Mouse (Mus musculus) liver, embryonic 12.5 days (tissue): ENCODE data around the gene Sema4c. TPM values are rescaled to one million over a fixed set of nuclear protein-coding genes. Genes with fewer than 3 reads are reported as not detected.

ENCODE experiments used
- ATAC-seq: fragments of 200-750 bp; cut with Nextera tagmentation; 2 replicates; pipeline ENCODE4 v1.8.0; 2017; ENCODE audit warnings: moderate number of reproducible peaks, mild to moderate bottlenecking, moderate library complexity
- H3K27ac ChIP-seq: fragments of 300-500 bp; sonication (generic); 2 replicates; pipeline ENCODE4 v1.5.1; 2016; ENCODE audit warnings: mild to moderate bottlenecking
- H3K27me3 ChIP-seq: fragments of 300-500 bp; sonication (generic); replicated peaks from 2 replicates; pipeline ENCODE4 v1.6.1; 2016; ENCODE audit warnings: mild to moderate bottlenecking, moderate library complexity
- H3K36me3 ChIP-seq: fragments of 300-500 bp; sonication (generic); 2 replicates; pipeline ENCODE4 v1.6.1; 2016; ENCODE audit warnings: mild to moderate bottlenecking, moderate library complexity
- H3K4me1 ChIP-seq: fragments of 300-500 bp; sonication (generic); 2 replicates; pipeline ENCODE4 v1.6.1; 2016
- H3K4me2 ChIP-seq: fragments of 300-500 bp; sonication (generic); 2 replicates; pipeline ENCODE4 v1.6.1; 2016; ENCODE audit warnings: mild to moderate bottlenecking, moderate library complexity
- H3K4me3 ChIP-seq: fragments of 300-500 bp; sonication (generic); 2 replicates; pipeline ENCODE4 v1.5.1; 2016; ENCODE audit warnings: mild to moderate bottlenecking, moderate library complexity
- H3K9ac ChIP-seq: fragments of 300-500 bp; sonication (generic); 2 replicates; pipeline ENCODE4 v1.6.1; 2016; ENCODE audit warnings: mild to moderate bottlenecking, moderate library complexity
- H3K9me3 ChIP-seq: fragments of 300-500 bp; sonication (generic); replicated peaks from 2 replicates; pipeline ENCODE4 v1.6.1; 2016; ENCODE audit warnings: mild to moderate bottlenecking, moderate library complexity
- WGBS: fragments of 180-500 bp; shearing (Covaris S2); methylation state at CpG from one replicate; pipeline ENCODE4 v1.1.7; 2016; ENCODE audit not compliant: insufficient replicate concordance; 5-methylcytosine and 5-hydroxymethylcytosine counted together
- polyA plus RNA-seq: library from polyadenylated mRNA; unstranded; fragments of >200 nt; fragmentation: Nextera tagmentation; extraction: Ambion mirVana; gene quantifications from 2 replicates; pipeline ENCODE4 v1.2.1, GENCODE M21; 2016

The Sema4c gene
- polyA plus RNA-seq, 1 experiment from 2014 or later, result 3.9 TPM

DNA sequence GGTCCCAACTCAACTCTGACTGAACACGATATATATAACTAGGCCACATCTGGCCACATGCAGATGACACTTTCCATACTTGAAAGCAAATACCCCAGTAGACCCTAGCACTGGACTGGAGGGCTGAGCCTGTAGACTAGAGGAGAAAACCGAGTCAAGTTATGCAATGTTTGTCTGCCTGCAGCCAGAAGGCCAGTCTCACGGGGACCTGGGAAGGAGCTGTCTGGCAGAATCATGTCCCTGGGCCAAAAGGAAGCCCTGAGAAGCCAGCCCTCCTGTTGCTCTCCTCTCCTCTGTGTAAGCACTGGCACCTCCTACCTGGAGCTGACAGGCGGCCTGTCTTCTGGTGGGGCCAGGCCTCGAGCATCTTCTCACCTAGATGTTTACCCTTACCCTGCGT lies 17.2 kb upstream of the Sema4c start:
- Histone ChIP-seq H3K9me3 (no peaks in the 10 kb centered on the region), H3K9ac (no peak overlapping the region), H3K4me1 (peaks cover 44% of the 10 kb centered on the region), H3K27me3 (peaks cover 13% of the 10 kb centered on the region; the same call in 1 of the 2 replicates), H3K27ac (no peak overlapping the region), H3K36me3 (no peaks in the 10 kb centered on the region), H3K4me3 (no peak overlapping the region), H3K4me2 (no peak overlapping the region)
- ATAC-seq, result no peak
- 55% methylated on average over 6 of the region's 6 CpGs for WGBS

DNA sequence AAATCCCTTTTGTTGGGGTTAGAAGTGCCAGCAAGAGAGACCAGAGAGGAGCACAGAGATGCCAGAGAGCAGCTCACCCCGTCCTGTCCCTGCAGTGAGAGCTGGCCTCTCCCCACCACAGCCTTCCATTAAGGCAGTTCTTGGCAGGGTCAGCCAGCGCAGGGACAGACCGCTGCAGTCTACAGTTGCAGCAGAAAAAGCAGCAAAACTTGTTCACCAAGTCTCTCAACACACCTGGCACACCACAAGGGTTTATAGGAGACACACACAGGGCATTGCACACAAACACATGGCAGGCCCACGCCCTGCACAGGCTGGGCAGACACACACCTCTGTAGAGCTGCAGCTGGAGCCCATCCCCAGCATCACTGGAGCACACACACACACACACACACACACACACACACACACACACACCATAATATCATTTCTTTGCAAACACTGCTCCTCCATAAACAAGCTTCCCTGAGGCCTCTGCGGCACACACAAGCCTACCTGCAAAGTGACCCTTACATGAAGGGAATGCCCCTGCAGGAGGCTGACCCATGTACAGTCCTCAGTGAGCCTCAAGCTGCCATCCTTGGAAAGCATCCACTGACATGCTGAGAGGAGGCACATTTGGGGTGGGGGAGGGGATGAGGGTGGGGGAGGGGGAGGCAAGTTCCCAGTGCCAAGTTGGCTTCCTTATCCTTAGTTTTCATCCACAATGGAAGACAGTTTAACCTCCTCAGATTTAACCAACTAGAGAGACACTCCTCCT lies 16.2 kb upstream of the Sema4c start:
- Histone ChIP-seq H3K4me2 (no peak overlapping the region), H3K4me1 (peaks cover 39% of the 10 kb centered on the region), H3K9ac (no peak overlapping the region), H3K27ac (no peak overlapping the region), H3K27me3 (peaks cover 22% of the 10 kb centered on the region; the same call in 1 of the 2 replicates), H3K4me3 (no peak overlapping the region), H3K36me3 (no peaks in the 10 kb centered on the region), H3K9me3 (no peaks in the 10 kb centered on the region)
- WGBS, result 79% methylated on average over 5 of the region's 5 CpGs
- no peak for ATAC-seq

DNA sequence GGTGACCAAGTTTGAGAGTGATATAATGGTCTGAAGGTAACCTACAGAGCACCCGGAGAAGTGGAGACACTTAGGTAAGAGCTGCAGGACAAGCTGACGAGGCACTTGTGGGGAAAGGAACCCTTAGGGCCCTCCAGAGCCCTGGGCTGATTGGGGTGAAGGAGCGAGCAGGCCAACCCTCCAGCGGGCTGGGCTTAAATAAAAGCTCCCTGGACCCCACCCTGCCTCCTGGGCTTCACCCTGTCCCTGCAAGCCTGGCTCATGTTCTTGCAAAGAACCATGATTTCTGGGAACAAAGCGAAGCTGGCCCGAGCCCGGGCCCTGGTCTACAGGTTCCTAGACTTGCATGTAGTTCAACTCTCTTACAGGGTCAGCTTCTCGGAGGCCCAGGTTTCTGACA lies 15.4 kb upstream of the Sema4c start:
- 68% methylated on average over 8 of the region's 8 CpGs for WGBS
- ATAC-seq, result no peak
- no peak overlapping the region for H3K9ac ChIP-seq

DNA sequence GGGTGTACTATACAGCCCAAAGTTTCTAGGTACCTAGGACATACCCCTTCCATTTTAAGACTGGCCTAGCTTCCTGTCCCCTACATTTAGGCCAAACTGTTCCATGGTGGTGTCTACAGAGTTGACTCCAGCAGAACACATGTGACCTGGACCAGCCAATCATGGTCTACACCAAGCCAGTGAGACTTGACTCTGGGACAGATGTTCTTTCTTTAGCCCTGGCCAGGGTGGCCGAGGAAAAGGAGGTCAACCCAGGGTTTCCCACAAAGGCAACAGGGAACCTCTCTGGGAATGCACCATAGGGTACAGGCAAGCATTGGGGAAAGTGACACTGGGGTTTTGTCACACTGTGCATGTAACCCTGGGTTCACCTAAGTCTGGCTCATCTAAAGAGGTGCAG lies 14.6 kb upstream of the Sema4c start:
- Histone ChIP-seq H3K9ac (no peak overlapping the region), H3K27ac (no peak overlapping the region), H3K36me3 (no peaks in the 10 kb centered on the region), H3K4me1 (peaks cover 39% of the 10 kb centered on the region), H3K9me3 (no peaks in the 10 kb centered on the region), H3K4me3 (no peak overlapping the region), H3K4me2 (no peak overlapping the region), H3K27me3 (peaks cover 22% of the 10 kb centered on the region; the same call in 1 of the 2 replicates)
- WGBS, result 55% methylated on average over 1 of the region's 1 CpGs
- no peak for ATAC-seq

More for the DNA sequence above, 15.4 kb upstream of the Sema4c start:
- H3K36me3 ChIP-seq, result no peaks in the 10 kb centered on the region
- H3K4me3 ChIP-seq, result no peak overlapping the region
- no peak overlapping the region for H3K4me2 ChIP-seq
- H3K4me1 ChIP-seq, result peaks cover 39% of the 10 kb centered on the region
- peaks cover 22% of the 10 kb centered on the region; the same call in 1 of the 2 replicates for H3K27me3 ChIP-seq
- no peak overlapping the region for H3K27ac ChIP-seq
- H3K9me3 ChIP-seq, result no peaks in the 10 kb centered on the region

DNA sequence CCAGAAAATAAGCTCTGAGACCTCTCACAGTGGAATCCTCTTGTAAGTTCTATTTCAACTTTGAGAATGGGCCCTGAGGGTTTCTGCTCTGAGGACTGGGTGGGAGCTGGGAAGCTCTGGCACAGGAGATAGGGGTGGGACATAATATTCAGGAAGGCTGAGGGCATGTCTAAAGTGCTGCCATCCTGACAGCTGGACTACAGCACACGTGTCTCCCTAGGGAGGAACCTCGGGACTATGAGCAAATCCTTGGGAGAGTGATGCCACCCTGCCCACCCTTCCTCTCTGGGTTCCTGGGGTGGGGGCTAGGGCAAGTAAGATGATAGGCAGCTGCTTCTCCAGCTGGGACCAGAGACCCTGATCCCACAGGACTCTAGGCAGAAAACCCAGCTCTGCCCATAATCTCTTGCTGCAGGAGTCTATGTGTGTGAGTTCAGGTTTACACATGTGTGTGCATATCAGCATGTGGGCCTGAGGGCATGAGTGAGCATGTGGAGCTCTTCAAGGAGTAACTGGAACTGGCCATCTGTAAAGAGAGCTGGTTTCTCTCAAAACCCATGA lies 14.1 kb upstream of the Sema4c start:
- ATAC-seq, result no peak
- H3K27ac ChIP-seq, result no peak overlapping the region
- no peak overlapping the region for H3K4me2 ChIP-seq
- H3K27me3 ChIP-seq, result peaks cover 22% of the 10 kb centered on the region; the same call in 1 of the 2 replicates
- H3K9ac ChIP-seq, result no peak overlapping the region
- H3K4me1 ChIP-seq, result peaks cover 34% of the 10 kb centered on the region
- WGBS, result 33% methylated on average over 2 of the region's 2 CpGs
- H3K36me3 ChIP-seq, result no peaks in the 10 kb centered on the region
- no peak overlapping the region for H3K4me3 ChIP-seq
- no peaks in the 10 kb centered on the region for H3K9me3 ChIP-seq

DNA sequence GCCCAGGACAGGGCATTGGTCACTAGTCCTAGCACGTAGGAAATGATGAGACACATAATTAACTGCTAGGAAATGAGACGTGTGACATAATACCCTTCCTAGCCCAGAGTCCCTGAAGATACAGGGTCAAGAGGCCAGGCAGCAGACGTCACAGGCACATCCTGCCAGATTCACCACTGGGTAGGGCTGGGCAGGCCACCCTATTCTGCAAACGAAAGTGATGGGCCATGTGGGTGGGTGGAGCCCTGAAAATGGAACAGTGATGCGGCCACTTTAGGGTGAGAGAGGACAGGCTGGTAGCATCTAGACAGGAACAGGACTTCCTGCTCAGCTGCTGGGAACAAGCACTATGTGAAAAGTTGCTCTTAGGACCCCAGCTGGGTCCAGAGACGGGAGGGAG lies 13.5 kb upstream of the Sema4c start:
- H3K36me3 ChIP-seq, result no peaks in the 10 kb centered on the region
- H3K9me3 ChIP-seq, result no peaks in the 10 kb centered on the region
- 0 out of 2 replicates have a peak, but pooled peaks have one; percentile 18 for ATAC-seq
- H3K9ac ChIP-seq, result no peak overlapping the region
- H3K27ac ChIP-seq, result no peak overlapping the region
- 22% methylated on average over 6 of the region's 6 CpGs for WGBS
- H3K4me2 ChIP-seq, result no peak overlapping the region
- no peak overlapping the region for H3K4me3 ChIP-seq
- H3K4me1 ChIP-seq, result peaks cover 29% of the 10 kb centered on the region
- peaks cover 22% of the 10 kb centered on the region; the same call in 1 of the 2 replicates for H3K27me3 ChIP-seq

DNA sequence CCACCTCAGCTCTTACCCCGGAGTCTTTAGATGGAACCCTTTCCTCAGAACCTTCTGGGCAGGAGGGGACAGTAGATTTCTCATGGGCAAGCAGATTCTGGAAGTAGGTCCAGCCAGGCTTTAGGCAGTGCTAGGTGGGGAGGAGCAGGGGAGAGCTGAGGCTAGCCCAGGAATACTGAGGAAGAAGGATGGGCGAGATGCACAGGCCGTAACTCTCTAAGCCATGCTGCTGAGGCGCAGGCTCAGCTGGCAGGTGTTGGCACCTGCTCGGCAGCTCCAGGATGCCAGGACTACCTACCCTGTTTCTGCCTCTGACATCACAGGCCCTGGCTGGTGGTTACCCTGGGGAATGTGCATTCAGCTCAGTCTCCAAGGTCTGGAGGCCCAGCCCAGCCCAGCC lies 12.2 kb upstream of the Sema4c start:
- WGBS, result 74% methylated on average over 5 of the region's 5 CpGs
- no peak overlapping the region for H3K4me2 ChIP-seq
- H3K9me3 ChIP-seq, result no peaks in the 10 kb centered on the region
- no peak overlapping the region for H3K4me3 ChIP-seq
- no peaks in the 10 kb centered on the region for H3K36me3 ChIP-seq
- no peak overlapping the region for H3K27ac ChIP-seq
- peaks cover 22% of the 10 kb centered on the region; the same call in 1 of the 2 replicates for H3K27me3 ChIP-seq
- H3K9ac ChIP-seq, result no peak overlapping the region
- H3K4me1 ChIP-seq, result peaks cover 18% of the 10 kb centered on the region
- ATAC-seq, result no peak

DNA sequence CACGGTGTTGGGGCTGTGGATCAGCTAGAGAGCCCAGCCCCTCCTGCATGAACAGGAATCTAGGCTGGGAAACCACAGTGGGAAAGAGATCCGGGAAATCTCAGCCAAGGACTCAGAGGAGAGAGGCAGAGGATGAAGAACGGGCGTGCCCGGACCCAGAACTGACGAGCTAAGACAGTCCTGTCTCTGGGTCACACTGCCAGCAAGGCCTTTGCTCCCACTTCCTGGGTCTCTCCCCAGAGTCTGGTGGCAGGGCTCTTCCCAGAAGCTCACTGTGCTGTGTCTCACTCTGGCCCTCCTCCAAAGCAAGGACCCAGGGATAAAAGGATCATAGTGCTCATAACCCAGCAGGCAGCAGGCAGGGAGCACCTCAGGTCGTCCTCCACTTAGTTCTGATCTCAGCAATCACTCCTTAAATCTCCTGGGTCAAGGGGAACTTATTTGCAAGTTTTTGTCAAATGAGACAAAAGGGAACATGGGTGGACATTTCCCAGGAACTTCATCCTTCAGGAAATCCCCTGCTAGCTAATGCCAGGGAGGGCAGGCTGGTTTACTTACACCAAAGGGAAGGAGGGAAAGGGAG lies 11.6 kb upstream of the Sema4c start:
- no peak overlapping the region for H3K4me3 ChIP-seq
- peaks cover 16% of the 10 kb centered on the region for H3K4me1 ChIP-seq
- 31% methylated on average over 7 of the region's 7 CpGs for WGBS
- no peak for ATAC-seq
- no peak overlapping the region for H3K27ac ChIP-seq
- no peaks in the 10 kb centered on the region for H3K36me3 ChIP-seq
- H3K4me2 ChIP-seq, result no peak overlapping the region
- H3K27me3 ChIP-seq, result peaks cover 28% of the 10 kb centered on the region; the same call in 1 of the 2 replicates
- H3K9me3 ChIP-seq, result no peaks in the 10 kb centered on the region
- H3K9ac ChIP-seq, result no peak overlapping the region

DNA sequence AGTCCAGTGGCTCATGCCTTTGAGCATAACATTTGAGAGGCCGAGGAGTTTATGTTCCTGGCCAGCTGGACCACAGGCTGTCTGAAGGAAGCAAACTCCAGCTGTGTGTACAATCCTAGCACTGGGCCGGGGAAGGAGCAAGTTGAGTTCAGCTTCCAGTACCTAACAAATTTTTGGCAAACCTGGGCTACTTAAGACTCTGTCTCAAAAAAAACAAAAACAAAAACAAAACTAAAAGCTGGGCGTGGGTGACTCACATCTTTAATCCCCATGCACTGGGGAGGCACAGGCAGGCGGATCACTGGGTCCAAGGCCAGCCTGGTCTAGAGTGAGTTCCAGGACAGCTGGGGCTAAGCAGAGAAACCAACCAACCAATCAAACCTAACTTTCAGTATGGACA lies 10.6 kb upstream of the Sema4c start:
- ATAC-seq, result no peak
- WGBS, result 61% methylated on average over 4 of the region's 4 CpGs
- Histone ChIP-seq H3K36me3 (no peaks in the 10 kb centered on the region), H3K27ac (no peak overlapping the region), H3K27me3 (peaks cover 38% of the 10 kb centered on the region), H3K9ac (no peak overlapping the region), H3K9me3 (no peaks in the 10 kb centered on the region), H3K4me3 (no peak overlapping the region), H3K4me1 (peaks cover 16% of the 10 kb centered on the region), H3K4me2 (no peak overlapping the region)

DNA sequence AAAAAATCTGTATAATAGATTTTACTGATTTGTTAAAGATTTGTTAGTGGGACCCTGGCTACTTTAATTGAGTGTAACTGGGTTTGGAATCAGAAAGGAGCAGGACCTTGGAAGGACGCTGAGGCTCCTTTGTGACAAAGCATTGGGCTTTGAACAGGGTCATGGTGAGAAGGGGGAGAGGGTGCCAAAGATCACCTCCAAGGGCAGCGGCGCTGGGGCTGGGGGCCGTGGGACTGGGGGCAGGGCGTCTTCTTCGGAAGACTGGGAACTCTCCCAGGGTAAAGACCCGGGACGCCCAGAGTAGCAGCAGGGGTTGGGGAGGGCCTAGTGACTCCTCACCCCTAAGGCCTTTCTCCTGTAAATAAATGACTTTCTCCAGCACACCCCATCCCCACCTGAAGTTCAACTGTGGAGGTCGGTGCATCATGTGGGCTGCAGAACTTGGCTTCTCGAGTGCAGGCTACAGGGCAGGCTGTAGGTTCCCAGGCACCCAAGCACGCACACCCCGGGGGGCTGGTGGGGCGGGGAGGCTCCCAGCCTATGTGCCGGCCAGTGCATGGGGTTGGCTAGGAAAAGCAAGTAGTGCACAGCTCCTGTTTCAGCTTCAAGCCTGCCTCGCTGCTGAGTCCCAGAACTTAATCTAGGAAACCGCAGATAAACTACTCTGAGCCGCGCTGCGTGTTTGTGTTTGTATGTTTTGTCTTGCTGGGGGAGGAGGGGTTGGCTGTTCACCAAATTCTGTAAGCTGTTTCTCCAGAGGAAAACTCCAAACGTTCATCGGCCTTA lies 9.9 kb upstream of the Sema4c start:
- Histone ChIP-seq H3K4me2 (no peak overlapping the region), H3K9me3 (no peaks in the 10 kb centered on the region), H3K4me3 (no peak overlapping the region), H3K27ac (no peak overlapping the region), H3K27me3 (peaks cover 45% of the 10 kb centered on the region), H3K36me3 (no peaks in the 10 kb centered on the region), H3K9ac (no peak overlapping the region), H3K4me1 (peaks cover 21% of the 10 kb centered on the region)
- no peak for ATAC-seq
- WGBS, result 59% methylated on average over 21 of the region's 21 CpGs

DNA sequence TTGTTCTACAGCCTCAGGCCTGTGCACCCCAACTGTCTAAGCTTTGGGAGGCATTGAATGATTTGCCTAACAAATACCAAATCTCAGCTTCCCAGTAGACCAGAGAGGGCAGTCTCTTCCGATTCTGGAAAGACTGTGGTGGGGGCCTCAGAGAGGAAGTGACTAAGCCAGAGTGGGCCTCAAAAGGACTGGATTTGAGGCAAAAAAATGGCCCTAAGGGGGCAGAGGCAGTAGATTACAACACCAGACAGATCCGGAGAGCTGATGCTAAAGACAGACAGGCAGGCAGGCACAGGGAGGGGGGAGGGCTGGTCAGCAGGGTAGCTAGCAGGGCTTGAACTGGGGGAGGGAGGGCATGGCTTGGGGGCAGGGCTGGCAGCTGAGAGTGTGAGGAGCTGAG lies 8.3 kb upstream of the Sema4c start:
- Histone ChIP-seq H3K9me3 (no peaks in the 10 kb centered on the region), H3K4me2 (no peak overlapping the region), H3K4me3 (no peak overlapping the region), H3K36me3 (no peaks in the 10 kb centered on the region), H3K27ac (no peak overlapping the region), H3K9ac (no peak overlapping the region), H3K27me3 (peaks cover 56% of the 10 kb centered on the region), H3K4me1 (peaks cover 25% of the 10 kb centered on the region)
- ATAC-seq, result no peak
- WGBS, result 3% methylated on average over 2 of the region's 2 CpGs

DNA sequence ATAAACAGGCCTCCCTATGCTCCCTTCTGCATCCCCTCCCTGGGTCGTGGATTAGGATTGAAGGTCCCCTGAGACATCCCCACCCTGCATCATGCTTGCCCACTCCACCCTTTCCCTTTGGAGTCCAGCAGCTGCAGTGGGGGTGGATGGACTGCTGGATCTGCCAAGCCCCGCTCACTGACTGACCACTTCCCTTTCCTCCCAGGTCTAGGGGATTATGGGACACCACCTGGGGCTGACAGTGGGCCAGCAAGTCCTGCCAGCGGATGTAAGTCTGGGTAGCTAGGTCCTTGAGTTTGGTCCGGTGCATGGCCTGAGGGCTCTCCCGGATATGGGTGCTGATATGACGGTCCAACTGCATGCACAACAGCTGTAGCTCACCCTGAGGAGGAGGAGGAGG lies 6.0 kb upstream of the Sema4c start:
- Histone ChIP-seq H3K4me1 (peaks cover 21% of the 10 kb centered on the region), H3K27me3 (peaks cover 62% of the 10 kb centered on the region)
- 38% methylated on average over 6 of the region's 6 CpGs for WGBS

More for the DNA sequence above, 6.0 kb upstream of the Sema4c start:
- no peaks in the 10 kb centered on the region for H3K36me3 ChIP-seq
- H3K27ac ChIP-seq, result no peak overlapping the region
- ATAC-seq, result no peak
- no peak overlapping the region for H3K9ac ChIP-seq
- H3K4me3 ChIP-seq, result no peak overlapping the region
- no peaks in the 10 kb centered on the region for H3K9me3 ChIP-seq
- no peak overlapping the region for H3K4me2 ChIP-seq
